Mouse (Mus musculus): ENCODE results near the gene Cacna1b.

Gene Cacna1b

DNA sequence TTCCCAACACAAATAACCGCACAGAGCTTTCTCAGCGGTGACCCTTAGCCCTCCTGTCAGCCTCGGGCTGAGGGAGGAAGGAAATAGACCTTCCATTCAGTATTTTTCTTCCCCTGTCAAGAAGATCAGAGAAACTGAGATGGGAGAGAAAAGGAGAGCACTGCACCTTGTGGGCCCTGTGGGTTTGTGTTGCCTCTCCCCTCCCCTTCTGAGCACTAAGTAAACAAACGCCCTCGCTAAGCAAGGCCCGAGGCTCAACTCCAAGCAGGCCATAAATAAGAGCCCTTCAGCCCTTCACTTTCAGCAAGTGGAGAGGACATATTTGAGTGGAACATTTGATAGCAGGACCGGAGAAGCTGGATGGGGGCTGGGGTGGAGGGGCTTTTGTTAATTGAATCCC lies 209.0 kb downstream of the Cacna1b start:
- in situ Hi-C loops (cut with MboI, MseI): no loop called here
